Mouse (Mus musculus): ENCODE results near the gene Hnrnpdl.

- TF ChIP-seq GATA1 (IDR thresholded peaks at IDR 0.05; ENCODE audit: low read length): no peak
- TF ChIP-seq TAL1 (IDR thresholded peaks at IDR 0.05; ENCODE audit: low read length): no peak
Observed at GRCm38 (mm10) chr5:100083953-100084562, 44.6 kb upstream of the Hnrnpdl start.
